Mouse (Mus musculus): ENCODE measurements around the gene Ly9.

The Ly9 gene

GRCm38 (mm10) chr1:171607176-171607575, at the start of gene Ly9:
Ly9 (minus strand) TSS chr1:171607410.
- in situ Hi-C loops (cut with MboI) = no loop called here

GRCm38 (mm10) chr1:171652734-171653133, 45.5 kb upstream of the Ly9 start, which contains the start of gene Slamf7:
Slamf7 (minus strand) TSS chr1:171653035.
- in situ Hi-C loops (cut with MboI) = no loop called here

GRCm38 (mm10) chr1:171648840-171649239, 41.6 kb upstream of the Ly9 start:
- in situ Hi-C loops (cut with MboI) = no loop called here

GRCm38 (mm10) chr1:171647716-171648115, 40.5 kb upstream of the Ly9 start:
- in situ Hi-C loops (cut with MboI) = no loop called here

GRCm38 (mm10) chr1:171646429-171646940, 39.3 kb upstream of the Ly9 start:
- in situ Hi-C loops (cut with MboI) = no loop called here

- in situ Hi-C loops (cut with MboI) = no loop called here
Observed at GRCm38 (mm10) chr1:171643612-171644011, 36.4 kb upstream of the Ly9 start.

GRCm38 (mm10) chr1:171640796-171641195, 33.6 kb upstream of the Ly9 start:
- in situ Hi-C loops (cut with MboI) = no loop called here

- in situ Hi-C loops (cut with MboI) = no loop called here
Observed at GRCm38 (mm10) chr1:171638686-171639085, 31.5 kb upstream of the Ly9 start.

- in situ Hi-C loops (cut with MboI) = no loop called here
Observed at GRCm38 (mm10) chr1:171637101-171637500, 29.9 kb upstream of the Ly9 start.

GRCm38 (mm10) chr1:171635696-171636095, 28.5 kb upstream of the Ly9 start:
- in situ Hi-C loops (cut with MboI) = no loop called here

GRCm38 (mm10) chr1:171631447-171631846, 24.2 kb upstream of the Ly9 start:
- in situ Hi-C loops (cut with MboI) = no loop called here

GRCm38 (mm10) chr1:171630912-171631311, 23.7 kb upstream of the Ly9 start:
- in situ Hi-C loops (cut with MboI) = no loop called here

GRCm38 (mm10) chr1:171630041-171630440, 22.8 kb upstream of the Ly9 start:
- in situ Hi-C loops (cut with MboI) = no loop called here

- in situ Hi-C loops (cut with MboI) = no loop called here
Observed at GRCm38 (mm10) chr1:171629168-171629567, 22.0 kb upstream of the Ly9 start.

GRCm38 (mm10) chr1:171627801-171628200, 20.6 kb upstream of the Ly9 start:
- in situ Hi-C loops (cut with MboI) = no loop called here

GRCm38 (mm10) chr1:171620091-171620490, 12.9 kb upstream of the Ly9 start:
- in situ Hi-C loops (cut with MboI) = no loop called here

GRCm38 (mm10) chr1:171619645-171620044, 12.4 kb upstream of the Ly9 start:
- in situ Hi-C loops (cut with MboI) = no loop called here

- in situ Hi-C loops (cut with MboI) = no loop called here
Observed at GRCm38 (mm10) chr1:171619001-171619400, 11.8 kb upstream of the Ly9 start.

GRCm38 (mm10) chr1:171616881-171617515, 9.8 kb upstream of the Ly9 start:
- in situ Hi-C loops (cut with MboI) = no loop called here

- in situ Hi-C loops (cut with MboI) = no loop called here
Observed at GRCm38 (mm10) chr1:171613962-171614361, 6.8 kb upstream of the Ly9 start.

GRCm38 (mm10) chr1:171610781-171611180, 3.6 kb upstream of the Ly9 start:
- in situ Hi-C loops (cut with MboI) = no loop called here

GRCm38 (mm10) chr1:171610026-171610425, 2.8 kb upstream of the Ly9 start:
- in situ Hi-C loops (cut with MboI) = no loop called here

- in situ Hi-C loops (cut with MboI) = no loop called here
Observed at GRCm38 (mm10) chr1:171606656-171607055, 554 bp downstream of the Ly9 start.

GRCm38 (mm10) chr1:171604686-171605085, 2.5 kb downstream of the Ly9 start:
- in situ Hi-C loops (cut with MboI) = no loop called here
